Mouse (Mus musculus): ENCODE measurements around the gene Zmpste24. TPM values are rescaled to one million over a fixed set of nuclear protein-coding genes. Genes with fewer than 3 reads are reported as not detected.
A peak's percentile ranks its signal among the peaks of the same experiment; 100 is the strongest.
"Not testable (repeated sequence)": the region's sequence is repeated elsewhere in the genome, so short reads cannot be mapped to it uniquely, and the experiment has no call there.

The Zmpste24 gene
- 10 to 100 TPM; 49.0 to 52.3 TPM for total RNA-seq (2021)
- long read RNA-seq, experiment 1, transcript Zmpste24-201 (10 exons, 3,429 nt), result major isoform, 31 of 40 reads
- long read RNA-seq, experiment 1, partial matches to known transcripts, result 3 of 40 reads
- long read RNA-seq, experiment 1, other reads (novel, unspliced or antisense), result 6 of 40 reads
- long read RNA-seq, experiment 2, transcript Zmpste24-201 (10 exons, 3,429 nt), result major isoform, 13 of 14 reads
- long read RNA-seq, experiment 2, partial matches to known transcripts, result 1 of 14 reads
- long read RNA-seq, experiment 2, other reads (novel, unspliced or antisense), result 0 of 14 reads

GRCm38 (mm10) chr4:121097650-121098378 is at the start of gene Zmpste24:
Gene Zmpste24 (minus strand): TSS chr4:121098241.
- peak; percentile 78 to 82 for DNase-seq

GRCm38 (mm10) chr4:121109126-121109525 is 11.1 kb upstream of the Zmpste24 start, which contains the start of gene Tmco2:
Gene Tmco2 (minus strand): TSS chr4:121109226.
- no peak for DNase-seq

GRCm38 (mm10) chr4:121103304-121103703 is 5.3 kb upstream of the Zmpste24 start:
- DNase-seq, result no peak

- no peak for DNase-seq
These were observed 7.8 kb downstream of the Zmpste24 start for GRCm38 (mm10) chr4:121090211-121090610.

GRCm38 (mm10) chr4:121088696-121089095 is 9.3 kb downstream of the Zmpste24 start:
- DNase-seq, result no peak

GRCm38 (mm10) chr4:121084506-121084905 is 13.5 kb downstream of the Zmpste24 start:
- no peak for DNase-seq

- no peak for DNase-seq
These were observed 17.6 kb downstream of the Zmpste24 start for GRCm38 (mm10) chr4:121080395-121080794.

- DNase-seq, result no peak
These were observed 20.0 kb downstream of the Zmpste24 start for GRCm38 (mm10) chr4:121077915-121078646.

- DNase-seq, result no peak
These were observed 23.8 kb downstream of the Zmpste24 start for GRCm38 (mm10) chr4:121074250-121074649.

GRCm38 (mm10) chr4:121065336-121065735 is 32.7 kb downstream of the Zmpste24 start:
- DNase-seq, result no peak

- not testable (repeated sequence) for DNase-seq
These were observed 38.8 kb downstream of the Zmpste24 start for GRCm38 (mm10) chr4:121059218-121059617.

- no peak for DNase-seq
These were observed 41.0 kb downstream of the Zmpste24 start for GRCm38 (mm10) chr4:121057032-121057431.

GRCm38 (mm10) chr4:121056342-121056741 is 41.7 kb downstream of the Zmpste24 start:
- DNase-seq, result peak in 1 of 2 experiments; percentile 12

- no peak for DNase-seq
These were observed 45.4 kb downstream of the Zmpste24 start for GRCm38 (mm10) chr4:121052454-121053323.

GRCm38 (mm10) chr4:121051863-121052262 is 46.2 kb downstream of the Zmpste24 start:
- DNase-seq, result no peak

GRCm38 (mm10) chr4:121042946-121043345 is 55.1 kb downstream of the Zmpste24 start:
- no peak for DNase-seq

- no peak for DNase-seq
These were observed 55.6 kb downstream of the Zmpste24 start for GRCm38 (mm10) chr4:121042472-121042871.

- peak; percentile 46 to 67 for DNase-seq
These were observed 57.0 kb downstream of the Zmpste24 start for GRCm38 (mm10) chr4:121040897-121041671.

- no peak for DNase-seq
These were observed 57.7 kb downstream of the Zmpste24 start for GRCm38 (mm10) chr4:121040323-121040722.

- peak; percentile 13 to 26 for DNase-seq
These were observed 58.5 kb downstream of the Zmpste24 start, which contains the start of gene Col9a2 for GRCm38 (mm10) chr4:121039331-121040115. Gene Col9a2 (plus strand): TSS chr4:121039385.
